Mouse (Mus musculus) embryonic fibroblast, embryonic 13.5 days (primary cell): ENCODE results near the gene Aqr.

Experiments
- CTCF ChIP-seq: IDR thresholded peaks from 2 replicates; pipeline ENCODE4 v1.5.1; 2011; ENCODE audit warnings: mild to moderate bottlenecking, control low read depth, low read length, moderate library complexity, borderline replicate concordance; ENCODE audit not compliant: insufficient read depth
- POLR2A ChIP-seq: IDR thresholded peaks from 2 replicates; pipeline ENCODE4 v1.6.1; 2011; ENCODE audit warnings: low read depth, mild to moderate bottlenecking, control low read depth, low read length, moderate library complexity

- no peak for TF ChIP-seq POLR2A
- TF ChIP-seq CTCF, result no peak
Measured at GRCm38 (mm10) chr2:114052696-114053598, 133.9 kb downstream of the Aqr start, which contains the start of gene Actc1.
